Mouse (Mus musculus) adrenal gland, adult 2 months (tissue): ENCODE results near the gene Npas2. TPM values are rescaled to one million over a fixed set of nuclear protein-coding genes. Genes with fewer than 3 reads are reported as not detected.
A peak's percentile ranks its signal among the peaks of the same experiment; 100 is the strongest.

Experiments used
- DNase-seq: peaks from one replicate; pipeline ENCODE4 v3.0.0; 2021
- polyA plus RNA-seq: library from polyadenylated mRNA; depleted of rRNA; stranded (reverse); fragments of >200 nt; gene quantifications from 2 replicates; pipeline ENCODE4 v1.2.3, GENCODE M21; 2012
- total RNA-seq, 2 experiments: library from RNA; stranded (reverse); gene quantifications; 2 replicates each; pipeline ENCODE4 v1.2.3; 2021

The Npas2 gene
- total and polyA plus RNA-seq, 3 experiments, result 2.7 to 18.3 (median 7.2) TPM

DNA sequence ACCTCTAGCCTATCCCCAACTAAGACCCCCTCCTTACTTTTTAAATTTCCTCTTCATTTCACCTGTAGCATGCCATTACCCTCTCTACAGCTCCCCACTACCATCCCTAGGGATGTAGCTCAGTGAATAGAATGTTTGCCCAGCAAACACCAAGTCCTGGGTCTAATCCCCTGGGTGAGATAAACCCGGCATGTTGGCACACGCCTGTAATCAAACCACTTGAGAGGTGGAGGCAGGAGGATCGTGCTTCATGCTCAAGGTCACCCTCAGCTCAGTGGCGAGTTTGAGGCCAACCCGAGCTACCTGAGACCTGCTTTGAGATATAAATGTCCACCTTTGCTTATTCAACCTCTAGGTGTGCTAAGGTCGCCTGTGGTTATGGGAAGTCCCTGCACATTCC is 19.5 kb downstream of the Npas2 start:
- DNase-seq, result no peak

DNA sequence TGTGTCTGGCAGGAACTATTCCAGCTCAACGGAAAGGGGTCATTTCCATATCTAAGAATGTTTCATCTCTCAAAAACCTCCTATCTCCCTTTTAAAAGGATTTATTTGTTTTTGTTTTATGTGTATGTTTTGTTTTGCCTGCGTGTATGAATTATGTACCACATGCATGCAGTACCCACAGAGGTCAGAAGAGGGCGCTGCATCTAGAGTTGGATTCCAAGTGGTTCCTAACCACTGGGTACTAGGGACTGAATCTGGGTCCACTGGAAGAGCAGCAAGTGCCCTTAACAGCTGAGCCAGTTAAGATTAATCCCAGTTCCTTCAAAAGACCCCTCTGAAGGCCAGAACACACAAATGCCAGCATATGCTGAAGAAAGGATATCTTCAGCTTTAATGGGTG is 24.1 kb downstream of the Npas2 start:
- DNase-seq, result no peak

DNA sequence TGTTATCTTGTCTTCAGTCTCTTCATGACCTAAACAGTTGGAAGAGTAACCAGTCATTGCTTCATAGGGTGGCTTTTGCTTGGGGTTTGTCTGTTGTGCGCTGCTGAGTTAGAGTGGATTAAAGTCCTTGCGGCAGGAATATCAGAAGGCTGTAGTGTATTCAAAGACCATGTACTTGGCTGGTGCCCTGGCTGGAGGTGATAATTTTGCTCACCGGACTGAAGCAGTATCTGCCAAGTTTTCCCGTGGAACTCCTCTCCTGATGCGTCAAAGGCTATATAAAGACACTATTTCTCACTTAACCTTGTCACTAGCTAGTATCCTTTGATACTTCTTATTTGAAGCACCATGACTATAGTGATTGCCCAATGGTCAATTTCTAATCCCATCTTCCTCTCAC is 34.9 kb downstream of the Npas2 start:
- DNase-seq, result no peak

DNA sequence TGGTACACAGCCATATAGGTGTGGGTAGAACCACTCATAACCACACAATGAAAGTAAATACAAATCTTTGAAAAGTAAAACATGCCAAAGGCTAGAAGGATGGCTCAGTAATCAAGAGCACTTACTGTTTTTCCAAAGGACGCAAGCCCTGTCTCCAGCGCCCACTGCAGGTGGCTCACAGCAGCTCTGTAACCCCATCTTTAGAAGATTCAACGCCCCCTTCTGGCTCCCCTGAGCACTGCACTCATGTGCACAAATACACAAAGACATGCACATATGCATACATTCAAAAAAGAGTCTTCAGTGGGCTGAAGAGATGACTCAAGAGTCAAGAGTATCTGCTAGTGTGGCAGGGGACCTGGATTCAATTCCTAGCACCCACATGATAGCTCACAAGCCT is 36.5 kb downstream of the Npas2 start:
- DNase-seq, result no peak

DNA sequence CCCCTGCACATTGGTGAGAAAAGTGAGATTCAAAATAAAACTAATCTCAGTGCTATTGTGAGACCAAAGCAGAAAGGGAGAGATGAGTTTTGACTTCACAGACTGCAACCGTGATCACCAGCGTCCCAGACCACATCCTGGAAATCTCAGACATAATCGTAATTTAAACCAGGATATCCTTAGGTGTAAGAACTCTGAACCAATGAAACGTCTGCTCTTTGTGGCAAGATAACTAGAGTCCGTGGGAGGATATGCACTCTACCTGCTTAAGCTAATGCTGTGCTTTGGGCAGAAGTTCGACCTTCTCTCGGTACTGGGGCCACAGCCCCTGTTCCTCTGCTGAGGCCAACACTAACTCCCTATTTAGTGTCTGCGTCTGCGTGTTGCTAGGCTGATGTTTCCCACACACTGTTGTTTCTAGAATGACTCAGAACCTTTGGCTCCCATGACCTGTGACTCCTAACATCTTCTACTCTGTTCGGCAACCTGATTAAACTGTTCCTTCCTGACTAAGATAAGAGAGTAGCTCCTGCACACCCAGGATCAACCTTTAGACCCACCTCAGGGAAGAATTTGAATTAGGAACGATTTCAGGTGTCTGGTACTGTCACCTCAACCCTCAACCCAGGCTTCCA is 41.4 kb downstream of the Npas2 start:
- DNase-seq, result peak; percentile 36

DNA sequence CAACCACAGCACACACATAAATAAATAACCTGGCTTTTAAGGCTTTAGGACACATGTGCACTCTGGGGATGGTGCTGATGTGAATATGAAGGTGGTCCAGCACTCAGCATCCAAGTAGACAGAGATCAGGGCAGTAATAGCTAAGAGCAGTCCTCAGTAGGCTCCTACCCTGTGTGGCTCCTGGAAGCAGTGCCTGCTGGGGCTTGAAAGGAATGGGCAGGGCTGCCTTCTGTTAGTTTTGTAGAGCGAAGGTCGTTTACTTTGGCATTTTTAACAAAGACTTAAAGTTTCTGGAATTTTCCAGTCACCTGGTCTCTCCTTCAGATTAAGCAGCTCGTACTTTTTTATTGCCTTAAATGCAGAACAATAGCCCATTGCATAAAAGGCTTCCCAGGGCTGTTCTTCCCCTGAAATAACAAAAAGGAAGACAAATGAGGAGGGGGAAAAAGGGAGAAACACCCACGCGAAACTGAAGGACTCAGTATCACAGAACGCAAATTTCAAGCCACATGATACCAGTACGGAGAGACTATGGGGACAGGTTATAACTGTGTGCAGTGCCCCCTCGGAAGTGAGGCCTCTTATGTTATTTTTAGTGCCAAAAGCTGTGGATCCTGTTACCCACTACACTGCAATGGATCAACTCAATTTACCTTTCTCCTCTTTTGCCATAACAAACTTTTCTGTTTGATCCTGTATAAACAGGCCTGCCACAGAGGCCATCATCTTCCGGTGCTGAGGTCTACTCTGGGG is 44.1 kb downstream of the Npas2 start:
- DNase-seq, result no peak

DNA sequence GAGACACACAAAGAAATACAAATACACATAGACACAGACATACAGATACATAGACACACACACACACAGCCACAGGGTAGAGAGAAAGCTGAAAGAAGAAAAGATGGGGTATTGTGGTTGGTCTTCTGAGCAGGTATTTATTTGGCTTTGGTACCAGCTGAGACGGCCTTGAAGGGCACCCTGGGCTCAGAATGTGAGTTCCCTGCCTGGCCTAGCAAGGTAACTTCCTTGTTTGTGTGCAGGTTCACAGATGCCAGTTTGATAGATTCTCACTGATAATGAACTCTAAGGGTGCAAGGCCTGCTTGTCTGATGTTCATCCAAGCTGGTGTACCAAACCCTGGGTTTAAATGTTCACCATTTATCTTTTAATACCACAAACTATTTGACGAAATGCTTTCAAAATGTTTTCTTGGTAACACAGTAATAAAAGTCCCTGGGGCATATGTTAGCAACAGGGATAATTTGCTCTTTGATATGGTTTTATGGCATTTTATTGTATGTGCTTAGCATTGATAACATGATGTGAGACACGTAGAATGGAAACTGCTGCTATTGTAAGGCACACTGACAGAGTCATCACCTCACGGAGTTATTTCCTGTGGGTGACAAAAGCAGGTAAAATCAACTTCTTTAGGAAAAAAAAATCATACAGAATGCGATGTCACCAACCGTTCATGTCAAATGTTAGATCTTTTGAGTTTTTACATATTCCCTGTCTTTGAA is 47.5 kb downstream of the Npas2 start:
- no peak for DNase-seq

DNA sequence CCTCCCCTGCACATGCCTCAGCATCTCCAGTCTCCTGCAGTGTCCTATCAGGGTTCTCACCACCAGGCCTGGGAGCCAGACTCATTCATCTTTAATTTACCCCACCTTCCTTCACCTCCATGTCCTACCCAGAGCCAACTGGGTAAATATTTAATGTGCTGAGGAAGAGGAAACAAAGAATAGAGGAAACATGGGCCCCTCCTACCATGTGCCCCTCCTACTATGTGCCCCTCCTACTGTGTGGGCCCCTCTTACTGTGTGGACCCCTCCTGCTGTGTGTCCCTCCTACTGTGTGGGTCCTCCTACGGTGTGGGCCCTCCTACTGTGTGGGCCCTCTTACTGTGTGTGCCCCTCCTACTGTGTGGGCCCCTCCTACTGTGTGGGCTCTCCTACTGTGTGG is 51.2 kb downstream of the Npas2 start:
- DNase-seq, result no peak

DNA sequence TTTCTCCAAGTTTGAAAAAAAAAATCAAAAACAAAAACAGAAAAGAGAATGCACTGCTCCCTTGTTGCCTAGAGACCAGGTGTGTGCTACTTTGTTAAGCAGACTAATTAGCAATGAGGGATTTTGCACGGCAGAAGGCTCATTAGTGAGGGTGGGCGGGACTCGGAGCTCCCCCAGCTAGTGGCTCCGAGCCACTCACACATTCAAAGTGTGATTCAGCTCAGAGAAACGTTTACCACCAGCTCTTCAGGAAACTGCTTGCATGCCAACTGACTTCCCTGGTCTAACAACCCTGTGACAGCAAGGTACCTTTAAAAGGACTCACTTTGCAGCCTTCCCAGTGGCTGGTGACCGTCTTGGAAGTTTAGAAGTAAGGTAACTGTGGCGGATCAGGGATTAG is 58.1 kb downstream of the Npas2 start:
- DNase-seq, result no peak

DNA sequence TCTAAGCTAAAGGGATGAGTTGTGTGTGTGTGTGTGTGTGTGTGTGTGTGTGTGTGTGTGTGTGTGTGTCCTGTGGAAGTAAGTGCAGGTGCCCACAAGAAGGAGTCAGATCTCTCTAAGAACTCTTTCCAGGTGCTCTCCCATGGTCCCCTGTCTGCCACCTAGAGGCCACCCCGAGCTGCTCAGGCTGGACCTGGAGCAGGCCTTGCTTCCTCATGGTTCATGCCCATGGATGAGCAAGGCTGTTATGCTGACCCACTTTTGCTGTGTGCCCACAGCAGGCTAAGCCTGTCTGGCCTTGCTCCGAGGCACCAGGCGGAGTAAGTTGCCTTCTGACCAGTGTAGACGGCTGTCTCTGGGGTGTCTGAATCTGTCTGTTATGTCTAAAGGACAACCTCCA is 60.2 kb downstream of the Npas2 start:
- peak; percentile 85 for DNase-seq

DNA sequence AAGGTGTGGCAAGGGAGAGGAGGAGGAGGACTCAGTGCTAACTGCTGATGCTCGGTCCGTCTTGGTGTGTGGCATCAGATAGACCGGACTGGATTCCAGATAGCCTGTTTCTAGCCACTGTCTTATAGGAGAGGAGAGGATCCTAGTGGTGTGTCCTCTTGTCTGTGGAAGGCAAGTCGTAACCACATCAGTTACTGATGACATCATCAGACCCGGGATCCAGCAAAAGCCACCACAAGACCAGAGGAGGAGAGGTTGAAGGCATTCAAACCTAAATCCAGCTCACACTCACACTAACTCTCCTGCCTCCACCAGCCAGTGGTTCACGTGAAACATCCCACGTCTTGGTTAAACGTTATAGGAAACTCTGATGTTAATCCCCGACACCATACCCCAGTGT is 62.5 kb downstream of the Npas2 start:
- DNase-seq, result no peak

DNA sequence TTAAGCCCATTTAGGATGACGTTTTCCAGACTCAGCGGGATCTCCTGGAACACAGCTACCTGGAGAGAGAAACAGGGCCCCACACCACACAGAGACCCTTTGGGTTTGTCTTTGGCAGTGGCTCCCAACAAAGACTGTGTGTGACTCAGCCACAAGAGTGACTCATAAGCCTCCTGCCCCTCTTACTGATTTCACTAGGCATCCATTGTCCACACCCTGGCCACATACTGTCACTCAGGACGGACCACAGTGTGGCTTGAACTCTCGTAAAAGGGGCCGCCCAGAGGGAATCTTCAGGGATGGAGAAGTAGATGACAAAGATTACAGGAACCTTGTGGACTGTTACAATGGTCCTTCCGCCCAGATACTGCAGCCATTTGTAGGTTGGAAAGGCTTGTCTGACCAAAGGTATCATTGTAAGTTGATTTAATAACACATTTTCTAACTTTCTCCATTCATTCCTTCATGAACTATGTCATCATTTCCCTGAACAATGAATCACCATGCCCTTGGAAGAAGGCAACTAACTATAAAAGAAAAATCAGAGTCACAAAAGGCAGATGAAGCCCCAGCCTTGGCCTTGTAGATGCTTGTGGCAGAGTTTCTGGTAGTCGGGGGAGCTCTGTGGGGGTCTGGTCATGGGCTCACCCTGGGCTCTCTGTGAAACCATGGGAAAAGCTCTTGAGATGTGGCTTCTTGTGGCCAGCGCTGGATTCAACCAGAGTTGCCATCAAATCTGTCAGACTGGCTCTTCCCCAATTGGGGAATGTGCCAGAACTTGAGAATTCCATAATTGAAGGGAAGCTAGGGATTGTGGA is 63.2 kb downstream of the Npas2 start:
- DNase-seq, result peak; percentile 57

DNA sequence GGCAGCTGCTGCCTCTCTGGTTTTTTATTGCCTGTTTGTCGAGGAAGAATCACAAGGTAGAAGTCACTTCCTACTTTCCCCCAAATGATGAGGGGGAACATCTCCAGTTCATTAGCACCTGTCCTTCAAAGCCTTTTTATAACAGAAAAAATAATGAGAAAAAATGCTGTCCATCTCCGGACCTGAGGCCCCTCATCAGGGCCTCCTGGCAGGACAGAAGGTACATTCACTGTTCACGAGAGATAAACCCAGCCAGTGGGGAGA is 63.7 kb downstream of the Npas2 start:
- no peak for DNase-seq

DNA sequence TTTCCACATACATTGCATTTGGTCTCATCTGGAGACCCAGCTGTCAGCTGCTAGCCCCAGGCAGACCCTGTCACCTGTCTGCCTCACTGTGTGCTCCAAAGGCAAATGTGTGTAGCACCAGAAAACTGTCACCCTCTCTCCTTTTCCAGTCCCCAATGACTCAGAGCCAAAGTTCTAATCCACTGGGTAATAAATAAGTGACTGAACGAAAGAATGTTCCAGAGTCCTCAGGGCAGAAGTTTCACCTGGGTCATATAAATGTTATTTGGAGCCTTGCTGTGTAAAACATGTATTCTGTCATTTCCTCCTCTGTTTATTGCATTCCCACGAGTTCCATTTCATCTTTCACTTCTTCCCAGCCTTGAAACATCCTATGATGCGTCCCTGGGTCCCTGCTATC is 66.1 kb downstream of the Npas2 start:
- DNase-seq, result no peak

DNA sequence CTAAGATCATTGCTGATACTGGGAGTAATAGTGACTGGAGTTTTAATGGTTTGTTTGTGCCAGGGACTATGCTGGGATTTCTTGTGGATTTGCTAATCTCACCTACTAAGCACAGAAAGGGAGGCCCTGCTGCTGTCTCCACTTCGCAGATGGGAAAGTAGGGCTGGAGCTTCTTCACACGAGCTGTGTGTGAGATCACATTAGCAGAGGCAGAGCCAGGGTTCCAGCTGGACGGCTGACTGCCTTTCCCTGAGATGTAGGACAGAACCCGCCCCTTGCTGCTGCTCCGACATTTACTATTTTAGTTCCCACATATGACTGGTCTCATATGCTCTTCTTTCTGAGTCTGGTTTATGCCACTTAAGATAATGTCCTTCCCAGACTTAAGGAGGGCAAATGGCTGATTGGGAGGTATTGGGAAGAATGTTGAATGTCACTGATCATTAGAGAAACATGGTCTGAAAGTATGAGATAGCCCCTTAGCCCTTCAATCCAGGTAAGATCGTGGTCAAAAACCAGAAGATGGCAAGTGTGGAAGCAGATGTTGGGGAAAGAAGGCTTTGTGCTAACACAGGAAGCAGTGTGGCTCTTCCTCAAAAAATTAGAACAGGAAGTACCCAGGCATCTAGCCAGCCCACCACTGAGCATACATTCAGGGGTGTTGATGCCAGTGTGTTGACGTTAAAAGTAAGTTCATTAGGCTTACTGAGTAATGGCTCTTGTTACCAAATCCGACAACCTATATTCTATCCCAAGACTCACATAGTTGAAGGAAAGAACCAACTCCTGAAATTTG is 66.8 kb downstream of the Npas2 start:
- DNase-seq, result no peak

DNA sequence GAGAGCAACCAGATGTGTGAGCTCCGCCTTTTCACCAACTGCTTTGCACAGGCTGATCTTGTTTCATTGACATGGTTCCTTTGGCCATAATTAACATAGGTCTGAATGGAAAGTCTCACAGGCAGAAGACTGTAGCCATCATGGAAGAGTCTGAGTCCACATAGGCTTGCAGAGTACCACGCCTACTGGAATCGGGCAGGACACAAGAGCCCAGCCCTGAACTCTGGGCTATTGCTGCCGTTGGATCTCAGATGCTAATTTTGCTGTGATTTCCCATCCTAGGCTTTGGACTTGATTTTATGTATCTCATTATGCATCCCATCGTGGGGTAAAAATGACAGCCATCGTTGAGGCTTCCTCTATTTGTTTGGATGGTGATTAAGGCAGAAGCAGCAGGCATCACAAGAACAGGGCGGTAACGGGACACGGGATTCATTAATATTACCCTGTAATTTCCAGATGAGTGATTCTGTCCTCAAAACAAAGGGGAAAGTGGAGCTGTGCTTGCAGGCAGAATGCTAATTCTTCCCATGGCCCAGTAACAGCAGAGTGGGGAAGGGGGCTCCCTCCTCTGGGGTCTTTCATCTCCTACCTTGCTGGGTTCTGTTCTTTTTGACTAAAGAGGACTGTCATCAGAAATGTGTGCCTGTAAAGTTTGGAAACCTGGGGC is 73.4 kb downstream of the Npas2 start:
- no peak for DNase-seq

DNA sequence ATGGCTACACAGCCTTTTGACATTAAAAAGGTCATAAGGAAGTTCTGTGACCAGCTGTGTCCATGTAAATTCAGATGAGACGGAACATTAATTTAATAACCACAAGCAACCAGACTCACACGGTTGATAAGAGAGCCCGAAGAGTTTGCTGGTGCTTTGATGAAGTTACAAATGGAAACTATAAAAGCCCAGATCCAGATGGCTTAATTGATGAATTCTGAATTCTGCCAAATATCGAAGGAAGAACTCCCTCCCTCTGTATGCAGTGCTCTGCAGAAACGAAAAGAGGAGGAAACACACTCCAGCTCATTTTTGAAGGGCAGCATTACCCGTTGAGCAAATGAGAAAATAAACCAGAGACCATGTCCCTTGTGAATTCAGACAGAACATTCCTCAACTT is 79.4 kb downstream of the Npas2 start:
- DNase-seq, result no peak

DNA sequence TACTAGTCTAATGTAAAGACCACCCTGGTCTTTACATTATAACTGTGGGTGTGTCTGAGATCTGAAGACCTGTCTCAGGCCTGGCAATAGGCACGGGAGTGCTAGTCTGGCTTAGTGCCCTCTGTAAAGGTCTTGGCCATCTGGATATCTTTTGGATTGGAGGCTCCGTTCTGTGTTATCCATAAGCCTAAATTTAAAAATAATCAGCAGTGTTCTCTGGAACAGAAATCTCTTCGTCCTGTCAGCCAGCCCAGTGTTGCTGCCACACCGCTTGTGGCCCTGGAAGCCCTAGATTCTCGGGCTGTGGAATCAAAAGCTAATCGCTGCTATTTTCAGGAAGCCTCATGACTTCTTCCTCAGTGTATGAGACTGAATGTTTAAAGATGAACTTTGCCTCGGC is 86.9 kb downstream of the Npas2 start:
- DNase-seq, result no peak

DNA sequence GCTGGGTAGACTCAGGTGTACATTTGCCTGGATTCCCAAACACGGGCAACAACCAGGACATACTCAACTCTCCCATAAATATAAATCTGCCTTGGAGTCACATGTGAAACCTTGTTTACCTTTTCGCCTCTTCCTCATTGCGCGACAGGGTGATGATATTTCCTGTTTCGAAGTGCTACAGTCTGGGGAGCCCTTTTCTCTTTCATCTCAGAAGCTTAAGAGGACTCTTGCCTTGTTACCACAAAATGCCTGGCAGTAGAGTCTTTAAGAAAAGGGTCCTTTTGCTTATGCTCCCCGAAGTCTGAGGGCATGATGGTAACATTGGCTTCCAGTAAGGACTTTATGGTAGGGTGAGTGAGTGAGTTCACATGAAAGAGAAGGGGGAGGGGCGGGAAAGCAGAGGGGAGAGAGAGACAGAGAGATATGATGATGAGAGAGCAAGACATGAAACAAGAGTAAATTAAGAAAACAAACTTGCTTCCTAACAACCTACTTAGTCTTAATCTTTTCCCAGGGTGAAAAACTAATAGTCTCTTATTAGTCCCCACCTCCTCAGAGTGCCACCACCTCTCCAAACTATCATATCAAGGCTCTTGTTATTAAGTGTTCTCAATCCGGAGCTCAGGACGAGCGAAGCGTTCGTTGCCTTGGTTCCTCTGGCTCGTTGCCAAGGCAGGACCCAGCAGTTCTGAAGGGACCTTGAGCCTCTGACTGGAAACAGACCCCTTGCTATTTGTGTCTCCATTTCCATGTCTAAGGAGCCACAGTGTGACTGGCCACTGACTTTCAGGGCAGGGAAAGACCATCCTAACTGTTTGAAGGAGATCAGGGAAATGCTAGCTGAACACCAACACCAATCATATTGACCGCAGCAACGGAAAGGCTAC is 87.7 kb downstream of the Npas2 start:
- DNase-seq, result peak; percentile 46

DNA sequence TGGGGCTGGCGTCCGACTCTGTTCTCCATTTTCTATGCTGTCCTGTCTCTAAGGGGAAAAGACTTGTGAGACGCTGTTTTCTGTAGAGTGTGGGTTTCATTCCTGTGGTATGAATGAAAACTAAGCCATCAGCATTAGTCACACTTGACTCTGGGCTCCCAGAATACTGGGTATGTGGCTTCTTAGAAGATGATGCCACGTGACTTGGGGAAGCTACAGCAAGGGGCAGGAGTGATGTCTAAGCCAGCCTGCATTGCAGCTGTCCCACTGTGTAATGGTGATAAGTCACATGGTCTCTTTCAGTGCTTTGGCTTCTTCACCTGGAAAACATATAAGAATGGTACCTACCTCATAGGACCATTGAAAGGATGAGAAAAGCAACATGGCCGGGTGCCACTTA is 88.4 kb downstream of the Npas2 start:
- DNase-seq, result no peak
